Mouse (Mus musculus) liver (tissue): ENCODE results near the gene Chmp3.

Experiments used
- DNase-seq: peaks from one replicate; pipeline ENCODE4 v3.0.0-alpha.2; 2020; ENCODE audit warnings: mixed read lengths

Gene Chmp3

GRCm38 (mm10) chr6:71613225-71613624 is 69.6 kb downstream of the Chmp3 start:
- no peak for DNase-seq

GRCm38 (mm10) chr6:71616959-71617358 is 73.4 kb downstream of the Chmp3 start:
- no peak for DNase-seq

- DNase-seq = no peak
Observed at GRCm38 (mm10) chr6:71621551-71621950, 78.0 kb downstream of the Chmp3 start.

- DNase-seq = no peak
Observed at GRCm38 (mm10) chr6:71621981-71622380, 78.4 kb downstream of the Chmp3 start.

GRCm38 (mm10) chr6:71624723-71625122 is 81.1 kb downstream of the Chmp3 start:
- DNase-seq = no peak

- DNase-seq = no peak
Observed at GRCm38 (mm10) chr6:71625984-71626383, 82.4 kb downstream of the Chmp3 start.

GRCm38 (mm10) chr6:71627325-71627724 is 83.7 kb downstream of the Chmp3 start:
- DNase-seq = no peak

GRCm38 (mm10) chr6:71631196-71631595 is 87.6 kb downstream of the Chmp3 start:
- DNase-seq = peak; percentile 49

GRCm38 (mm10) chr6:71631706-71632461 is 88.3 kb downstream of the Chmp3 start:
- DNase-seq = peak; percentile 65
